21 mouse cellular contexts compared by ENCODE assay signal in the genomic region with DNA sequence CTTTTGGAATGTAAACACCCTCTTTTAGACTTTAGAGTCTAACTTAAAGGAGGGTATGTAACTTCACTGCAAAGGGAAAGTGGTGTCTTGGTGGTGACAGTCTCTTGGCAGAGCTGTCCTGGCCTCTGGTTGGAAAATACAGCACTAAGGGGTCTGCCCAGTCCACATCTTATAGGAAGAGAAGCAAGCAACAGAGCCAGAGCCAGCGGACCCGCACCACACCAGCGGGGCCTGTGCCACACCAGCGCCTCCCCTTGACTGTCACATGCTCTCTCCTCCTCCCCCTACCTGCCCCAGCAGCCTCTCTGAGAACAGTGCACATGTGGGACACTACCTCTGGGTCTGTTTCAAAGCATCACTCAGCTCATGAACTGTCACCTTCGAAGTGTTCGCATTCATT. TPM values are rescaled to one million over a fixed set of nuclear protein-coding genes. Genes with fewer than 3 reads are reported as not detected.
DNase-seq lines count a peak whose midpoint lies in the region; ATAC-seq lines count a peak whose summit lies in the region.
"Had no signal": no experiment of that assay in that cellular context is flagged by ENCODE, and none has a peak within 500 bp of the region (broad histone marks: within the 10 kb centered on the region; RNA-seq: fewer than 3 reads in every experiment).

No protein-coding gene starts in this region.

- no peak overlapping the region for H3K4me3 ChIP-seq in embryonic facial prominence, embryonic 12.5 days
- H3K4me3 ChIP-seq in embryonic facial prominence, embryonic 10.5 days: no peak overlapping the region
- H3K4me3 ChIP-seq in hindbrain, embryonic 16.5 days (ENCODE audit: low read length): no peak overlapping the region
- no peak overlapping the region for H3K4me3 ChIP-seq in hindbrain, embryonic 12.5 days
- no peak overlapping the region for H3K4me3 ChIP-seq in neural tube, embryonic 13.5 days
- H3K4me3 ChIP-seq in neural tube, embryonic 15.5 days (replicated peaks): no peak overlapping the region
- H3K4me3 ChIP-seq: heart, embryonic 10.5 days; layer of hippocampus, adult 2 months; limb, embryonic 12.5 days had no signal

- DNase-seq in embryonic facial prominence, embryonic 10.5 days (ENCODE audit: low spot score): no peak
- DNase-seq in neural tube, embryonic 10.5 days (ENCODE audit: extremely low spot score, low spot score): no peak
- no peak for DNase-seq in layer of hippocampus, adult 9-10 months (ENCODE audit: low spot score)
- DNase-seq: cerebellum, adult 8-10 months; layer of hippocampus, postnatal 36 days; liver, postnatal 0 days; lung, postnatal 14 days; right cerebral cortex, postnatal 14 days had no signal

- ATAC-seq in embryonic facial prominence, embryonic 12.5 days (ENCODE audit: insufficient number of reproducible peaks, insufficient read depth, low FRiP score, low TSS enrichment): no peak
- ATAC-seq in hindbrain, embryonic 16.5 days: peak; percentile 48; the same call in 1 of the 2 replicates
- ATAC-seq in hindbrain, embryonic 12.5 days (ENCODE audit: low FRiP score): no peak
- ATAC-seq in neural tube, embryonic 13.5 days (ENCODE audit: low read depth): peak; percentile 38; the same call in 1 of the 2 replicates
- no peak for ATAC-seq in neural tube, embryonic 15.5 days (ENCODE audit: low FRiP score)
- ATAC-seq: intestine, postnatal 0 days; liver, postnatal 0 days had no signal

- no peaks in the 10 kb centered on the region for H3K27me3 ChIP-seq in embryonic facial prominence, embryonic 12.5 days
- peaks cover 38% of the 10 kb centered on the region for H3K27me3 ChIP-seq in embryonic facial prominence, embryonic 10.5 days (replicated peaks; ENCODE audit: low read depth, poor library complexity, severe bottlenecking)
- H3K27me3 ChIP-seq in hindbrain, embryonic 16.5 days (replicated peaks; ENCODE audit: control insufficient read depth, insufficient read depth, low read length): peaks cover 7% of the 10 kb centered on the region
- H3K27me3 ChIP-seq in hindbrain, embryonic 12.5 days: peaks cover 28% of the 10 kb centered on the region
- H3K27me3 ChIP-seq in neural tube, embryonic 13.5 days: peaks cover 29% of the 10 kb centered on the region
- H3K27me3 ChIP-seq in neural tube, embryonic 15.5 days (replicated peaks): peaks cover 9% of the 10 kb centered on the region; the same call in 1 of the 2 replicates

- WGBS in embryonic facial prominence, embryonic 12.5 days: 76% methylated on average over 6 of the region's 6 CpGs
- 73% methylated on average over 6 of the region's 6 CpGs for WGBS in embryonic facial prominence, embryonic 10.5 days
- WGBS in hindbrain, embryonic 16.5 days: 62% methylated on average over 6 of the region's 6 CpGs
- 75% methylated on average over 6 of the region's 6 CpGs for WGBS in hindbrain, embryonic 12.5 days
- WGBS in neural tube, embryonic 13.5 days: 65% methylated on average over 5 of the region's 6 CpGs
- 79% methylated on average over 6 of the region's 6 CpGs for WGBS in neural tube, embryonic 15.5 days

- H3K27ac ChIP-seq in embryonic facial prominence, embryonic 12.5 days: 0 out of 2 replicates have a peak overlapping the region, but pooled peaks have one; percentile 24
- H3K27ac ChIP-seq in embryonic facial prominence, embryonic 10.5 days (replicated peaks): no peak overlapping the region
- no peak overlapping the region for H3K27ac ChIP-seq in hindbrain, embryonic 16.5 days (ENCODE audit: low read depth, low read length)
- H3K27ac ChIP-seq in hindbrain, embryonic 12.5 days: no peak overlapping the region
- H3K27ac ChIP-seq in neural tube, embryonic 13.5 days (replicated peaks): no peak overlapping the region
- H3K27ac ChIP-seq in neural tube, embryonic 15.5 days (replicated peaks): 0 out of 2 replicates have a peak overlapping the region, but pooled peaks have one; percentile 33
- H3K27ac ChIP-seq: heart, embryonic 10.5 days; layer of hippocampus, adult 2 months; limb, embryonic 12.5 days; stomach, postnatal 0 days had no signal

- H3K36me3 ChIP-seq in embryonic facial prominence, embryonic 12.5 days: no peaks in the 10 kb centered on the region
- no peaks in the 10 kb centered on the region for H3K36me3 ChIP-seq in embryonic facial prominence, embryonic 10.5 days (replicated peaks)
- H3K36me3 ChIP-seq in hindbrain, embryonic 16.5 days (ENCODE audit: control insufficient read depth, insufficient read depth, low read length): no peaks in the 10 kb centered on the region
- H3K36me3 ChIP-seq in hindbrain, embryonic 12.5 days: no peaks in the 10 kb centered on the region
- H3K36me3 ChIP-seq in neural tube, embryonic 13.5 days: no peaks in the 10 kb centered on the region
- H3K36me3 ChIP-seq in neural tube, embryonic 15.5 days: no peaks in the 10 kb centered on the region
- H3K36me3 ChIP-seq: heart, embryonic 10.5 days; limb, embryonic 12.5 days had no signal

- no peak overlapping the region for H3K9ac ChIP-seq in embryonic facial prominence, embryonic 12.5 days
- no peak overlapping the region for H3K9ac ChIP-seq in hindbrain, embryonic 16.5 days (ENCODE audit: low read depth, low read length)
- H3K9ac ChIP-seq in hindbrain, embryonic 12.5 days: no peak overlapping the region
- H3K9ac ChIP-seq in neural tube, embryonic 13.5 days: no peak overlapping the region
- H3K9ac ChIP-seq in neural tube, embryonic 15.5 days (replicated peaks): no peak overlapping the region
- H3K9ac ChIP-seq: limb, embryonic 12.5 days; liver, postnatal 0 days had no signal

- H3K4me1 ChIP-seq in embryonic facial prominence, embryonic 12.5 days: peaks cover 20% of the 10 kb centered on the region; the same call in 1 of the 2 replicates
- H3K4me1 ChIP-seq in embryonic facial prominence, embryonic 10.5 days: peaks cover 47% of the 10 kb centered on the region
- H3K4me1 ChIP-seq in hindbrain, embryonic 16.5 days (ENCODE audit: control insufficient read depth, insufficient read depth, low read depth, low read length): peaks cover 4% of the 10 kb centered on the region
- H3K4me1 ChIP-seq in hindbrain, embryonic 12.5 days: peaks cover 14% of the 10 kb centered on the region
- peaks cover 14% of the 10 kb centered on the region for H3K4me1 ChIP-seq in neural tube, embryonic 13.5 days (replicated peaks)
- H3K4me1 ChIP-seq in neural tube, embryonic 15.5 days: peaks cover 14% of the 10 kb centered on the region

- H3K4me2 ChIP-seq in embryonic facial prominence, embryonic 12.5 days (replicated peaks): no peak overlapping the region
- H3K4me2 ChIP-seq in hindbrain, embryonic 16.5 days (ENCODE audit: low read length): no peak overlapping the region
- H3K4me2 ChIP-seq in hindbrain, embryonic 12.5 days (replicated peaks): no peak overlapping the region
- H3K4me2 ChIP-seq in neural tube, embryonic 13.5 days: no peak overlapping the region
- H3K4me2 ChIP-seq in neural tube, embryonic 15.5 days: no peak overlapping the region
- H3K4me2 ChIP-seq: limb, embryonic 12.5 days; liver, embryonic 11.5 days had no signal

- no peaks in the 10 kb centered on the region for H3K9me3 ChIP-seq in embryonic facial prominence, embryonic 12.5 days
- no peaks in the 10 kb centered on the region for H3K9me3 ChIP-seq in embryonic facial prominence, embryonic 10.5 days
- H3K9me3 ChIP-seq in hindbrain, embryonic 16.5 days (ENCODE audit: control insufficient read depth, low read length): no peaks in the 10 kb centered on the region
- no peaks in the 10 kb centered on the region for H3K9me3 ChIP-seq in hindbrain, embryonic 12.5 days (replicated peaks)
- H3K9me3 ChIP-seq in neural tube, embryonic 13.5 days: no peaks in the 10 kb centered on the region
- H3K9me3 ChIP-seq in neural tube, embryonic 15.5 days (replicated peaks): no peaks in the 10 kb centered on the region
- H3K9me3 ChIP-seq: heart, embryonic 10.5 days; limb, embryonic 12.5 days had no signal

RNA-seq across cellular contexts. Expression of a gene that starts 48.5 kb away (rescaled TPM):
- polyA plus RNA-seq in embryonic facial prominence, embryonic 12.5 days (2016; fragmentation: Nextera tagmentation; extraction: Ambion mirVana): not detected in 2 replicates
- not detected in 2 replicates for polyA plus RNA-seq in embryonic facial prominence, embryonic 10.5 days (2016; fragmentation: Nextera tagmentation; extraction: Ambion mirVana)
- polyA plus RNA-seq in hindbrain, embryonic 16.5 days (2015; fragmentation: Nextera tagmentation; extraction: Ambion mirVana): not detected in 2 replicates
- not detected in 2 replicates for polyA plus RNA-seq in hindbrain, embryonic 12.5 days (2016; fragmentation: Nextera tagmentation; extraction: Ambion mirVana)
- 0.11 TPM in 1 of 2 replicates, not detected in the other for polyA plus RNA-seq in neural tube, embryonic 13.5 days (2015; fragmentation: Nextera tagmentation; extraction: Ambion mirVana)
- polyA plus RNA-seq in neural tube, embryonic 15.5 days (2015; fragmentation: Nextera tagmentation; extraction: Ambion mirVana): 1.5 TPM in 1 of 2 replicates, not detected in the other
- polyA plus RNA-seq: heart, embryonic 10.5 days; heart, postnatal 0 days; limb, embryonic 12.5 days; liver, postnatal 0 days; midbrain, postnatal 0 days had no signal

RNA-seq across cellular contexts. Expression of a gene that starts 57.4 kb away (rescaled TPM):
- polyA plus RNA-seq in embryonic facial prominence, embryonic 12.5 days (2016; fragmentation: Nextera tagmentation; extraction: Ambion mirVana): 2.4 and 2.5 TPM in 2 replicates
- polyA plus RNA-seq in embryonic facial prominence, embryonic 10.5 days (2016; fragmentation: Nextera tagmentation; extraction: Ambion mirVana): 0.68 and 1.0 TPM in 2 replicates
- polyA plus RNA-seq in hindbrain, embryonic 16.5 days (2015; fragmentation: Nextera tagmentation; extraction: Ambion mirVana): 6.9 and 8.1 TPM in 2 replicates
- polyA plus RNA-seq in hindbrain, embryonic 12.5 days (2016; fragmentation: Nextera tagmentation; extraction: Ambion mirVana): 2.3 and 2.5 TPM in 2 replicates
- polyA plus RNA-seq in neural tube, embryonic 13.5 days (2015; fragmentation: Nextera tagmentation; extraction: Ambion mirVana): 4.1 and 5.3 TPM in 2 replicates
- 10.0 and 11.0 TPM in 2 replicates for polyA plus RNA-seq in neural tube, embryonic 15.5 days (2015; fragmentation: Nextera tagmentation; extraction: Ambion mirVana)

Comparison
In these comparisons a context has a peak if more than half of its experiments do, and no peak if none do; other contexts are left out.
1. ATAC-seq: peak in hindbrain, embryonic 16.5 days (single experiment) and neural tube, embryonic 13.5 days (single experiment); none in embryonic facial prominence, embryonic 12.5 days (single experiment), hindbrain, embryonic 12.5 days (single experiment) and neural tube, embryonic 15.5 days (single experiment).
2. H3K27ac ChIP-seq: peak in embryonic facial prominence, embryonic 12.5 days (single experiment) and neural tube, embryonic 15.5 days (single experiment); none in embryonic facial prominence, embryonic 10.5 days (single experiment), hindbrain, embryonic 16.5 days (single experiment), hindbrain, embryonic 12.5 days (single experiment) and neural tube, embryonic 13.5 days (single experiment).